25 mouse cellular contexts compared by ENCODE assay signal in genomic region chr12:14552121-14552520, GRCm38 (mm10).
DNase-seq lines count a peak whose midpoint lies in the region; ATAC-seq lines count a peak whose summit lies in the region.
"Had no signal": no experiment of that assay in that cellular context is flagged by ENCODE, and none has a peak within 500 bp of the region (broad histone marks: within the 10 kb centered on the region; RNA-seq: fewer than 3 reads in every experiment).

No protein-coding gene starts in this region.

- H3K4me2 ChIP-seq in hindbrain, embryonic 11.5 days (replicated peaks; ENCODE audit: low read depth, low read length): no peak overlapping the region
- H3K4me2 ChIP-seq in hindbrain, embryonic 12.5 days (replicated peaks): no peak overlapping the region
- H3K4me2 ChIP-seq: embryonic facial prominence, embryonic 13.5 days; heart, embryonic 13.5 days; hindbrain, embryonic 13.5 days had no signal

- no peak overlapping the region for H3K9ac ChIP-seq in hindbrain, embryonic 11.5 days (ENCODE audit: low read depth, low read length)
- no peak overlapping the region for H3K9ac ChIP-seq in hindbrain, embryonic 12.5 days
- H3K9ac ChIP-seq: embryonic facial prominence, embryonic 13.5 days; heart, embryonic 13.5 days; hindbrain, embryonic 13.5 days had no signal

- H3K36me3 ChIP-seq in hindbrain, embryonic 11.5 days (ENCODE audit: control insufficient read depth, insufficient read depth, low read length): no peaks in the 10 kb centered on the region
- H3K36me3 ChIP-seq in hindbrain, embryonic 12.5 days: no peaks in the 10 kb centered on the region
- H3K36me3 ChIP-seq: embryonic facial prominence, embryonic 13.5 days; forebrain, embryonic 10.5 days; heart, embryonic 10.5 days; heart, embryonic 13.5 days; hindbrain, embryonic 13.5 days had no signal

- H3K4me1 ChIP-seq in hindbrain, embryonic 11.5 days (replicated peaks; ENCODE audit: control insufficient read depth, insufficient read depth, low read length): no peaks in the 10 kb centered on the region
- H3K4me1 ChIP-seq in hindbrain, embryonic 12.5 days: no peaks in the 10 kb centered on the region
- H3K4me1 ChIP-seq: embryonic facial prominence, embryonic 13.5 days; heart, embryonic 10.5 days; heart, embryonic 13.5 days had no signal

- H3K27ac ChIP-seq in hindbrain, embryonic 11.5 days (ENCODE audit: low read depth, low read length): no peak overlapping the region
- H3K27ac ChIP-seq in hindbrain, embryonic 12.5 days: no peak overlapping the region
- H3K27ac ChIP-seq: embryonic facial prominence, embryonic 13.5 days; forebrain, embryonic 10.5 days; heart, adult 2 months; heart, embryonic 10.5 days; heart, embryonic 13.5 days; hindbrain, embryonic 13.5 days had no signal

- no peak overlapping the region for H3K4me3 ChIP-seq in hindbrain, embryonic 11.5 days (ENCODE audit: low read depth, low read length)
- no peak overlapping the region for H3K4me3 ChIP-seq in hindbrain, embryonic 12.5 days
- H3K4me3 ChIP-seq: embryonic facial prominence, embryonic 13.5 days; forebrain, embryonic 10.5 days; heart, adult 2 months; heart, embryonic 10.5 days; heart, embryonic 13.5 days; hindbrain, embryonic 13.5 days had no signal

- peak; percentile 5 for DNase-seq in embryo, embryonic 10 days (ENCODE audit: low spot score)
- DNase-seq in embryo, embryonic 9.5 days (ENCODE audit: extremely low spot score): no peak
- DNase-seq in hindbrain, embryonic 11.5 days (ENCODE audit: low spot score): no peak
- DNase-seq in embryo, embryonic 10.5 days (ENCODE audit: low spot score): peak; percentile 26
- DNase-seq in retina, embryonic 14.5 days (ENCODE audit: low spot score): peak; percentile 81
- DNase-seq in urinary bladder, postnatal 36 days (ENCODE audit: low spot score in 2 of 2): no peak
- no peak for DNase-seq in kidney, postnatal 25 days
- DNase-seq: adrenal gland, adult 8-10 months; adrenal gland, postnatal 36 days; cerebellum, adult 18-20 months; cerebellum, adult 9-10 months; cerebellum, postnatal 14 days; gastrocnemius, postnatal 25 days; heart, adult 2 months; heart, postnatal 14 days; heart, postnatal 4 days had no signal

- peak; percentile 60 for ATAC-seq in hindbrain, embryonic 11.5 days (ENCODE audit: low FRiP score)
- no peak for ATAC-seq in hindbrain, embryonic 12.5 days (ENCODE audit: low FRiP score)
- ATAC-seq: activated CD4-positive, CD25-positive, alpha-beta regulatory T cell, adult 4 months; forebrain, embryonic 14.5 days; intestine, postnatal 0 days had no signal

- no peaks in the 10 kb centered on the region for H3K9me3 ChIP-seq in hindbrain, embryonic 11.5 days (ENCODE audit: control insufficient read depth, low read length)
- no peaks in the 10 kb centered on the region for H3K9me3 ChIP-seq in hindbrain, embryonic 12.5 days (replicated peaks)
- H3K9me3 ChIP-seq: embryonic facial prominence, embryonic 13.5 days; forebrain, embryonic 10.5 days; heart, embryonic 10.5 days; hindbrain, embryonic 13.5 days had no signal

- WGBS in hindbrain, embryonic 11.5 days: 45% methylated on average over 2 of the region's 2 CpGs
- WGBS in hindbrain, embryonic 12.5 days: 26% methylated on average over 2 of the region's 2 CpGs

- no peaks in the 10 kb centered on the region for H3K27me3 ChIP-seq in hindbrain, embryonic 11.5 days (ENCODE audit: control insufficient read depth, insufficient read depth, low read length)
- no peaks in the 10 kb centered on the region for H3K27me3 ChIP-seq in hindbrain, embryonic 12.5 days
- H3K27me3 ChIP-seq: embryonic facial prominence, embryonic 13.5 days; heart, embryonic 13.5 days; hindbrain, embryonic 13.5 days had no signal

Comparison
In these comparisons a context has a peak if more than half of its experiments do, and no peak if none do; other contexts are left out.
1. DNase-seq: peak in embryo, embryonic 10 days (single experiment), embryo, embryonic 10.5 days (single experiment) and retina, embryonic 14.5 days (single experiment); none in embryo, embryonic 9.5 days (single experiment), hindbrain, embryonic 11.5 days (single experiment), urinary bladder, postnatal 36 days (0 of 2) and kidney, postnatal 25 days (0 of 2).